Mouse (Mus musculus) kidney, embryonic 15.5 days (tissue): ENCODE results near the gene Slc28a1. TPM values are rescaled to one million over a fixed set of nuclear protein-coding genes. Genes with fewer than 3 reads are reported as not detected.

ENCODE experiments used
- ATAC-seq: fragments of 200-750 bp; cut with Nextera tagmentation; replicated peaks from 2 replicates; pipeline ENCODE4 v1.8.0; 2017; ENCODE audit warnings: moderate TSS enrichment; ENCODE audit not compliant: low FRiP score
- H3K27ac ChIP-seq: fragments of 300-500 bp; sonication (generic); 2 replicates; pipeline ENCODE4 v1.5.1; 2015; ENCODE audit warnings: mild to moderate bottlenecking, inconsistent platforms
- H3K27me3 ChIP-seq: fragments of 300-500 bp; sonication (generic); 2 replicates; pipeline ENCODE4 v1.6.1; 2015; ENCODE audit warnings: inconsistent platforms
- H3K36me3 ChIP-seq: fragments of 300-500 bp; sonication (generic); 2 replicates; pipeline ENCODE4 v1.6.1; 2015; ENCODE audit warnings: inconsistent platforms
- H3K4me1 ChIP-seq: fragments of 300-500 bp; sonication (generic); 2 replicates; pipeline ENCODE4 v1.6.1; 2015; ENCODE audit warnings: inconsistent platforms
- H3K4me2 ChIP-seq: fragments of 300-500 bp; sonication (generic); 2 replicates; pipeline ENCODE4 v1.6.1; 2015; ENCODE audit warnings: moderate library complexity, mild to moderate bottlenecking, inconsistent platforms
- H3K4me3 ChIP-seq: fragments of 300-500 bp; sonication (generic); replicated peaks from 2 replicates; pipeline ENCODE4 v1.5.1; 2015; ENCODE audit warnings: mild to moderate bottlenecking, inconsistent platforms
- H3K9ac ChIP-seq: fragments of 300-500 bp; sonication (generic); 2 replicates; pipeline ENCODE4 v1.6.1; 2015; ENCODE audit warnings: mild to moderate bottlenecking, inconsistent platforms
- H3K9me3 ChIP-seq: fragments of 300-500 bp; sonication (generic); replicated peaks from 2 replicates; pipeline ENCODE4 v1.6.1; 2016; ENCODE audit warnings: inconsistent platforms
- WGBS: fragments of 180-500 bp; shearing (Covaris S2); methylation state at CpG from one replicate; pipeline ENCODE4 v1.1.7; 2015; ENCODE audit warnings: mixed read lengths; 5-methylcytosine and 5-hydroxymethylcytosine counted together
- polyA plus RNA-seq: library from polyadenylated mRNA; unstranded; fragments of >200 nt; fragmentation: Nextera tagmentation; extraction: Ambion mirVana; gene quantifications from 2 replicates; pipeline ENCODE4 v1.2.1, GENCODE M21; 2015

Slc28a1 gene
- polyA plus RNA-seq: 0.13 and 0.49 TPM in 2 replicates

DNA sequence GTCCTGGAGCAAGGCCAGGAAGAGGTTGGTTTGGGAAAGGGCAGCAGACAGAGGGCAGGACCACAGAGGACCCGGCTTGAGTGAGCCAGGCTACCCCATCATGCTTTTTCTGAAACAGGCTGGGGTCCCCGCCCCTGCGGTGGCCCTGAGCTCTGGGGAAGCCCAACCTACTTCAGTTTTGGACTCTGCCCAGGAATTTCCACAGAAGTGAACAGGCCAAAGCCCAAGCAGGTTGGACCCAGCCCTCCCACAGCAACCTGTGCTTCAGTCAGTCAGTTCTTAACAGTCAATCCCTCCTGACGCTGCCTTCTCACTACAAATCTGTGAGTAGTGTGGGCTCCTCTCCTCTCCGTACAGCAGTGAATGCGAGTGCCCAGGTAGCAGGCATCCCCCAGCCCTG is at the start of gene Slc28a1:
Gene Slc28a1 (plus strand): TSS at position 245 of the 400 bp plus-strand sequence.
- Histone ChIP-seq H3K4me1 (peaks cover 15% of the 10 kb centered on the region; the same call in 1 of the 2 replicates), H3K27me3 (no peaks in the 10 kb centered on the region), H3K36me3 (no peaks in the 10 kb centered on the region), H3K27ac (0 out of 2 replicates have a peak within 1 kb of the TSS, but pooled peaks have one; percentile 48), H3K4me2 (no peak within 1 kb of the TSS), H3K9me3 (no peaks in the 10 kb centered on the region), H3K4me3 (no peak within 1 kb of the TSS), H3K9ac (no peak within 1 kb of the TSS)
- WGBS: 62% methylated on average over 6 of the region's 6 CpGs
- no peak for ATAC-seq

DNA sequence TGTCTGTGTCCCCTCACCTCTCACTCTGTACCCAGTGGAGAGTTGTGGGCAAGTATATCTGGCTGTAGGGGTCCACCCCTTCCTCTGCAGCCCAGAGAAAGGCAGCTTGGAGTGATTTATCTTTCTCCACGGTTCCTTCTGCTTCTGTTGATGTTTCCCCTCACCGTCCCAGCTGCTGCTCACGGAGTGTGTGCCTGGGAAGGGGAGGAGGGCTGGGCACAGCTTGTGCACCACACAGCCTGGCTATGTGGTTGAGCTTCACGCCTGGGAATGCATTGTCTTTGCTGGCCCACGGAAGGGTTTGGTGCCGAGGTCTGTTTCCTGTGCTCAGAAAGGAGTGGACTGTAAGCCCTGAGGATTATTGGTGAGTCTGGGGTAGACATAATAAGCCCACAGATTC is 47.9 kb upstream of the Slc28a1 start:
- WGBS: 20% methylated on average over 6 of the region's 6 CpGs
- H3K4me1 ChIP-seq: peaks cover 11% of the 10 kb centered on the region
- ATAC-seq: no peak; the same call in 1 of the 2 replicates

DNA sequence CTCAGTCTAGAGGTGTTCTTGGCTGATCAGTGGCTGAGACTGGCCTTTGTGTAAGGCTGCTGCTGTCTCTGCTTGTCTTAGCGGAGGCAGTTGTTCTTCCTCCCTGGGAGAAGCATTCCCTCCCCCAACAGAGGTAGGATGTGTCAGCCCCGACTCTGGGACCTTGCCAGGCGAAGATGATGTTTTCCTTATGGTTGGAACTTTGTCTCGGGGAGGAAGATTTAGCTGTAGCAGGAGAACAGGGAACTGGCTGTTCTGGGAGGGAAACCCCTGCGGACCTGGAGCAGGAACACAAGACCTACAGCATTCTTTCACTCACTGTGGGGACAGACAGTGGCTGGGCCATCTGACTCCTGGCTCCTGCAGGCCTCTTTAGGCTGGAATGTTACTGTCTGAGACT is 42.1 kb upstream of the Slc28a1 start:
- no peaks in the 10 kb centered on the region for H3K9me3 ChIP-seq
- no peak for ATAC-seq
- no peaks in the 10 kb centered on the region for H3K27me3 ChIP-seq
- H3K27ac ChIP-seq: no peak overlapping the region
- WGBS: 18% methylated on average over 5 of the region's 5 CpGs
- no peak overlapping the region for H3K4me3 ChIP-seq
- H3K4me1 ChIP-seq: peaks cover 21% of the 10 kb centered on the region
- H3K36me3 ChIP-seq: no peaks in the 10 kb centered on the region
- no peak overlapping the region for H3K9ac ChIP-seq
- no peak overlapping the region for H3K4me2 ChIP-seq

More for the DNA sequence above, 47.9 kb upstream of the Slc28a1 start:
- Histone ChIP-seq H3K27me3 (no peaks in the 10 kb centered on the region), H3K9me3 (no peaks in the 10 kb centered on the region), H3K4me3 (no peak overlapping the region), H3K36me3 (no peaks in the 10 kb centered on the region), H3K4me2 (no peak overlapping the region), H3K27ac (no peak overlapping the region), H3K9ac (no peak overlapping the region)

DNA sequence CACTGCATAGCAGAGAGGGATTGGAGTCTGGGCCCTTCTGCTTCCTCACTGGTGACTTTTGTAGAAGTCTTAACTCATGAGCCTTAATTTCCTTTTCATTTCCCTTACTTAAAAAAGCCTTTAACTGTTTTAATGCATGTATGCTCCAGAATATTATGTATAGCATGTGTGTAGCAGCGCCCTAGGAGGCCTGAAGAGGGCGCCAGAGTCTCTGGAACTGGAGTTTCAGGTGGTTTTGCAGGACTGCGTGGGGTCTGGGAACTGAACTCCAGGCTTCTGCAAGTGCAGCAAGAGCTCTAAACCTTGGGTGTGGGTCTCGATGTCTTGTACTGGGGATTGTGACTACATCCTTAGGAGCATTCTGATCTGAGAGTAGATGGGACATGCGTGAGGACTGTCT is 41.3 kb upstream of the Slc28a1 start:
- no peak overlapping the region for H3K27ac ChIP-seq
- no peaks in the 10 kb centered on the region for H3K36me3 ChIP-seq
- ATAC-seq: no peak
- peaks cover 21% of the 10 kb centered on the region for H3K4me1 ChIP-seq
- H3K9me3 ChIP-seq: no peaks in the 10 kb centered on the region
- WGBS: 89% methylated on average over 5 of the region's 5 CpGs
- H3K4me2 ChIP-seq: no peak overlapping the region
- no peak overlapping the region for H3K4me3 ChIP-seq
- no peaks in the 10 kb centered on the region for H3K27me3 ChIP-seq
- H3K9ac ChIP-seq: no peak overlapping the region

DNA sequence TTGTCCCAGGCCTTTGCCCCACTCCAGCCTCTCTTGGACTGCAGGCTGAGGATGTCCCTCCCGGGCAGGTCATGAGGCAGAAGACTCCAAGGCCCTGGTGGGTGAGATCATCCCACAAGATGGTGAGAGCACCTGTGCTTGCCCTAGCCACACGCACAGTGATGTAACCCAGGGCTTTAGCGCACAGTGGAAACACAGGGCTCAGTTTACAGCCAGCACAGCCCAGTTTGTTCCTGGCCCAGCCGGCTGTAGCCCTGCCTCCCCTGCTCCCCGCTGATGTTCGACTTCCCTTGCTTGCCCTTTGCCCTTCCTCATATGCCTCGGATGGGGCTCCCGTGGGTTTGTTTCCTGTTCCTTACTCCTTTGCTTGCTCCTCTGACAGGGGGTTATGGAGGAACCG is 40.1 kb upstream of the Slc28a1 start:
- no peaks in the 10 kb centered on the region for H3K27me3 ChIP-seq

DNA sequence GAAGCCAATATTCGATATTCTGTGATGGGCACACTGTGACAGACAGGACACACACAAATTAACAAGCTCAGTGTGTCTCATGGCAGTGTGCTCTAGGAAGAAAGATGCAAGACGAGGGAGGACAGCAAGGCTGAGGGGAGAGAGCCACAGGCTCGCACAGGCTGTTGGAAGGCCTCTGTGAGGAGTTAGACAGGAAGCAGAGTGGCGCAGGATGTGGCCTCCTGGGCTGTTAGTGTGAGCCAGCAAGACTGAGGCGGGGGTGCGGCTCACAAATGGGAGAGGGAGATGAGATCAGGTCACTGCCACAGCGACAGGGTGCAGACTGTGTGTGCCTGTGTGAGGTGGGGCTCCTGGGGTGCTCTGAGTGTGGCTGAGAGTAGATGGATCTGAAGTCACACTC is 39.3 kb upstream of the Slc28a1 start:
- peaks cover 21% of the 10 kb centered on the region for H3K4me1 ChIP-seq
- no peaks in the 10 kb centered on the region for H3K36me3 ChIP-seq
- no peaks in the 10 kb centered on the region for H3K9me3 ChIP-seq
- no peak overlapping the region for H3K9ac ChIP-seq
- no peak overlapping the region for H3K27ac ChIP-seq
- 46% methylated on average over 7 of the region's 7 CpGs for WGBS
- H3K27me3 ChIP-seq: no peaks in the 10 kb centered on the region
- H3K4me2 ChIP-seq: no peak overlapping the region
- ATAC-seq: 0 out of 2 replicates have a peak, but pooled peaks have one; percentile 16
- H3K4me3 ChIP-seq: no peak overlapping the region

More for the DNA sequence above, 40.1 kb upstream of the Slc28a1 start:
- Histone ChIP-seq H3K4me1 (peaks cover 21% of the 10 kb centered on the region), H3K4me2 (no peak overlapping the region), H3K4me3 (no peak overlapping the region), H3K9ac (no peak overlapping the region), H3K9me3 (no peaks in the 10 kb centered on the region), H3K27ac (peak overlapping the region; percentile 63), H3K36me3 (no peaks in the 10 kb centered on the region)
- 32% methylated on average over 9 of the region's 9 CpGs for WGBS
- ATAC-seq: peak; percentile 63

DNA sequence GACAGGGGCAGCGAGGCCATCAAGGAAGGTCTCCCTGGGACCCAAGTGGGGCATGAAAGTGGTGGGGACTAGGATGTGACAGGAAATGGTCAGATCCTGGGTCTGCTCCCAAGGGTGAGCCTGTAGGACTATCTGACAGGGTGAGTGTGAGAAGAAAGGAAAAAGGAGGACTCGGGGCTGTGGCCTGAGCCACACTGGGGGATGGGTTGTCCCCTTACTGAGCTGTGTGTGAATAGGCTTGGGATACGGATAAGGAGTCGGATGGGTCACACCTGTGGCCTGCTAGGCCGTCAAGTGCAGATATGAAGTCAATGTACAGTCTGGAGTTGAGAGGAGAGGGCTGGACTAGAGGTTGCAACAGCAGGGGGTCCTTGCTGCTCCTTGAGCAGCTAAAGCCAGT is 38.9 kb upstream of the Slc28a1 start:
- WGBS: 72% methylated on average over 5 of the region's 5 CpGs
- no peak overlapping the region for H3K4me3 ChIP-seq
- H3K9me3 ChIP-seq: no peaks in the 10 kb centered on the region
- H3K4me1 ChIP-seq: peaks cover 25% of the 10 kb centered on the region
- no peak overlapping the region for H3K9ac ChIP-seq
- H3K4me2 ChIP-seq: no peak overlapping the region
- no peak for ATAC-seq
- no peaks in the 10 kb centered on the region for H3K27me3 ChIP-seq
- H3K27ac ChIP-seq: no peak overlapping the region
- no peaks in the 10 kb centered on the region for H3K36me3 ChIP-seq

DNA sequence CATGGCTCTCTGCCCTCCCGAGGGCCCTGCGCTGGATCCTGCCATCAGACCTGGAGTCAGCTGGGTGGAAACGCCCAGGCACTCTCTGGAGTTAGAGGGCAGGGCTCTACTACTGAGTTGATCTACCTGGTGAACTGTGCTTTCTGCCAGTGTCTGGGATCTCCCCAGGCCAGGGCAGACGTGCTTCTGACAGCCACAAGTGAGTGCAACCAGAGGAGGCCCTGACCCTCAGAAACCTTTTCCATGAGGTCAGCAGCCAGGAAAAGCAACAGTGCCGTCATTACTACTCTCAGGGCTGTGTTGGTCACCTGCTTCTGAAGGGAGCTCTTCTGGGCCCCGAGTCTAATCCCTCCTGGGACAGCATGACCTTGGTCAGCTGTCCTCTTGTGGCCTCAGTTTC is 37.6 kb upstream of the Slc28a1 start:
- no peak overlapping the region for H3K4me2 ChIP-seq
- no peak overlapping the region for H3K27ac ChIP-seq
- H3K36me3 ChIP-seq: no peaks in the 10 kb centered on the region

DNA sequence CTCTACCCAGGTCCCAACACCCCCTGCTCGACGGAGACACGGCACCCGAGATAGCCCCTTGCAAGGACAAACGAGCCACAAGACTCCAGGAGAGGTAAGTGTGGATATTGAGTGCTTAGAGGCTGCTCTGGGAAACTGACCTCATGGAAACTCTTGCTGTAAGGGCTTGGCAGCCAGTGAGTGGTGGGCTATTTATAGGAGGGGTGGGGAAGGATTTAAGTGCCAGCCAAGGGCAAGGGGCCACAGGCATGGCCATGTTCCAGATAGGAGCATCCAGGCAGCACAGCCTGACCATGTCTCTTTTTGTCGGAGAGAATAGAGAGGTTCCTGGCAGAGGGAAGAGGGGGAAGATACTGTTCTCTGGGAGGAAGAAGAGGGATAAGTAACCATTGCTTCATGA is 35.9 kb upstream of the Slc28a1 start:
- Histone ChIP-seq H3K27me3 (no peaks in the 10 kb centered on the region), H3K4me3 (no peak overlapping the region), H3K9me3 (no peaks in the 10 kb centered on the region), H3K4me1 (peaks cover 22% of the 10 kb centered on the region), H3K9ac (no peak overlapping the region), H3K27ac (no peak overlapping the region), H3K4me2 (no peak overlapping the region), H3K36me3 (no peaks in the 10 kb centered on the region)
- WGBS: 90% methylated on average over 6 of the region's 6 CpGs
- ATAC-seq: no peak

More for the DNA sequence above, 37.6 kb upstream of the Slc28a1 start:
- 64% methylated on average over 6 of the region's 6 CpGs for WGBS
- ATAC-seq: no peak
- Histone ChIP-seq H3K4me3 (no peak overlapping the region), H3K9ac (no peak overlapping the region), H3K9me3 (no peaks in the 10 kb centered on the region), H3K4me1 (peaks cover 29% of the 10 kb centered on the region), H3K27me3 (no peaks in the 10 kb centered on the region)

DNA sequence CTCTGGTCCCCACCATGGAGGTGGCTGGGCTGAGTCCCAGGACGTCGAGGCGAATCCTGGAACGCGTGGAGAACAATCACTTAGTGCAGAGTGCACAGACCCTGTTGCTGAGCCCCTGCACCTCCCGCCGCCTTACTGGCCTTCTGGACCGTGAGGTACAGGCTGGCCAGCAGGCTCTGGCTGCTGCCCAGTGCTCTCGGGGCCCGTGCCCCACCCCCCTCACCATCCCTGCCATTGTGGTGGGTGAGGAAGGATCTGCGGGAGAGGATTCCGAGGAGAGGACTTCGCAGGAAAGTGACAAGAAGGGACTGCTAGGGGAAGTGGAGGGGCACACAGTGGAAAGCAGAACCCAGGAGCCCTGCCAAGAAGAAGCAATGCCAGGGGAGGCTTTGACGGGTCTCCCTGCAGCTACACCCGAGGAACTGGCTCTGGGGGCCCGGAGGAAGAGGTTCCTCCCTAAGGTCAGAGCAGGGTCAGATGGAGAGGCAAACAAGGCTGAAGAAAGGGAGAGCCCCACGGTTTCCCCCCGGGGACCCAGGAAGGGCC is 21.1 kb upstream of the Slc28a1 start:
- no peaks in the 10 kb centered on the region for H3K9me3 ChIP-seq
- no peaks in the 10 kb centered on the region for H3K27me3 ChIP-seq
- ATAC-seq: no peak
- H3K36me3 ChIP-seq: no peaks in the 10 kb centered on the region
- H3K4me2 ChIP-seq: no peak overlapping the region
- H3K4me1 ChIP-seq: peaks cover 14% of the 10 kb centered on the region; the same call in 1 of the 2 replicates
- no peak overlapping the region for H3K9ac ChIP-seq
- WGBS: 43% methylated on average over 18 of the region's 18 CpGs
- no peak overlapping the region for H3K27ac ChIP-seq
- no peak overlapping the region for H3K4me3 ChIP-seq

DNA sequence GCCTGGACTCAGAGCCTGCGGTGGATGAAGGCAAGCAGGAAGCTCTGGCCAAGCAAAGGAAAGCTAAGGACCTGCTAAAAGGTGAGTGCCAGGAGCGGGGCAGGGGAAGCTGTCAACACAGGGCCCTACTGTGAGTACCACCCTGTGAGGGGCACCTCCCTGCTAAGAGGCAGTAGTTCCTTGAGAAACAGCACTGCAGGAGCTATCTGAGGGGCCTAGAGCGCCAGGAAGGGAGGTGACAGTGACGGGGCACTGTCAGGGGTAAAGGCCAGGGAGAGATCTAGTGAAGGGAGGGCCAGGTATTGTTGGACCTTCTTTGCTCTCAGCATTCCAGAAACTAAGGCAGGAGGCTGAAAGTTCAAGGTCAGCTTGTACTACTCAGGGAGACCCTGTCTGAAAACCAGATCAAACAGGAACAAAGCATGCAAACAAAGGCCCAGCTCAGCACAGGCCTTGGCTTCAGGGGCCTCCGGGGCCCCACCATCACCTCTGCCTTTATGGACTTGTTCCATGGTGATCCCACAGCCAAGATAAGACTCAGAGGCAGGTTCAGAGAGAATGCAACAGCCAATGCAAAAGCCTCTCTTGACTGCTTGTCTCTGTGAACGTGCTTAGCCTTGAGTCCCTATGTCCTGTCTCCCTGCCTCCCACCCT is 20.4 kb upstream of the Slc28a1 start:
- Histone ChIP-seq H3K4me3 (no peak overlapping the region), H3K9me3 (no peaks in the 10 kb centered on the region), H3K36me3 (no peaks in the 10 kb centered on the region), H3K27me3 (no peaks in the 10 kb centered on the region), H3K27ac (no peak overlapping the region), H3K4me1 (peaks cover 14% of the 10 kb centered on the region; the same call in 1 of the 2 replicates), H3K9ac (no peak overlapping the region), H3K4me2 (no peak overlapping the region)
- WGBS: 75% methylated on average over 6 of the region's 6 CpGs
- ATAC-seq: no peak

DNA sequence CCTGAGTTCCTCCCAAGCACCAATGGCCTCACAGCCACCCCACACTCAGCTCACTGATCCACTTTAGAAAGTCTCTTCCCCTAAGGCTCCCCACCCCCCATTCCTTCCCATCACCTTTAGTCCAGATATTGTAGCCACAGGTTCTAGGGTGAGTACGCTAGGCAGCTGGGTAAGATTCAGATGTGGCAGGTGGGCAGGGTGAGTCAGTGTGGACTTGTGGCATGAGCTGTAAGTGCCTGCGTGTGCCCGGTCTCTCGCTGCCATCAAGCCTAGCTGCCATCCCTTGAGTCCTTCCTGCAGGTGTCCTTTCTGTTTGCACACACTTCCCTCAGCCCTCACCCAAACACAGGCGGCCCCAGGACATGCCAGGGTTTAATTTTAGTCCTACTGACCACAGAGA is 14.3 kb upstream of the Slc28a1 start:
- no peaks in the 10 kb centered on the region for H3K9me3 ChIP-seq
- 89% methylated on average over 5 of the region's 5 CpGs for WGBS
- no peak for ATAC-seq
- H3K4me2 ChIP-seq: no peak overlapping the region
- no peak overlapping the region for H3K27ac ChIP-seq
- no peak overlapping the region for H3K4me3 ChIP-seq
- no peaks in the 10 kb centered on the region for H3K4me1 ChIP-seq
- no peak overlapping the region for H3K9ac ChIP-seq
- H3K27me3 ChIP-seq: no peaks in the 10 kb centered on the region
- H3K36me3 ChIP-seq: no peaks in the 10 kb centered on the region
